In genomic region chr6:99666318-99667171, GRCm38 (mm10) we compare ENCODE assay signal across 8 mouse cellular contexts. TPM values are rescaled to one million over a fixed set of nuclear protein-coding genes. Genes with fewer than 3 reads are reported as not detected.
A peak's percentile ranks its signal among the peaks of the same experiment; 100 is the strongest.
DNase-seq lines count a peak whose midpoint lies in the region; ATAC-seq and TF ChIP-seq lines count a peak whose summit lies in the region.

Gene Eif4e3, minus strand, starts transcription at chr6:99666771.
Gene Gm20696, minus strand, starts transcription at chr6:99666797.

- no peak for DNase-seq in frontal cortex, adult 2 months (ENCODE audit: extremely low spot score in 1 of 2, low spot score in 1 of 2)
- DNase-seq in cerebellum, adult 2 months, result peak; percentile 93 to 95
- DNase-seq in gastrocnemius, adult 18-20 months (ENCODE audit: low spot score), result peak; percentile 63

- WGBS in cerebellum, adult 2 months, result 1% methylated on average over 72 of the region's 75 CpGs
- 1% methylated on average over 59 of the region's 75 CpGs for WGBS in hindbrain, embryonic 13.5 days
- WGBS in limb, embryonic 13.5 days, result under 1% methylated on average over 63 of the region's 75 CpGs
- WGBS in midbrain, embryonic 12.5 days, result under 1% methylated on average over 67 of the region's 75 CpGs
- under 1% methylated on average over 67 of the region's 75 CpGs for WGBS in stomach, embryonic 14.5 days

- H3K4me1 ChIP-seq in cerebellum, adult 2 months (ENCODE audit: control insufficient read depth, insufficient read depth, low read length), result peaks cover 28% of the 10 kb centered on the region
- peaks cover 62% of the 10 kb centered on the region for H3K4me1 ChIP-seq in hindbrain, embryonic 13.5 days (replicated peaks)
- H3K4me1 ChIP-seq in limb, embryonic 13.5 days, result peaks cover 40% of the 10 kb centered on the region
- H3K4me1 ChIP-seq in midbrain, embryonic 12.5 days, result peaks cover 58% of the 10 kb centered on the region
- peaks cover 5% of the 10 kb centered on the region; the same call in 1 of the 2 replicates for H3K4me1 ChIP-seq in stomach, embryonic 14.5 days (ENCODE audit: control insufficient read depth, insufficient read depth, low read length)

- peak; percentile 70; the same call in 1 of the 2 replicates for TF ChIP-seq POLR2A in cerebellum, adult 2 months (IDR thresholded peaks at IDR 0.05; ENCODE audit: borderline replicate concordance, insufficient read depth, low read length)

- no peaks in the 10 kb centered on the region for H3K27me3 ChIP-seq in cerebellum, adult 2 months (ENCODE audit: control insufficient read depth, insufficient read depth, low read length)
- H3K27me3 ChIP-seq in hindbrain, embryonic 13.5 days, result peaks cover 37% of the 10 kb centered on the region
- no peaks in the 10 kb centered on the region for H3K27me3 ChIP-seq in limb, embryonic 13.5 days
- H3K27me3 ChIP-seq in midbrain, embryonic 12.5 days, result peaks cover 27% of the 10 kb centered on the region
- no peaks in the 10 kb centered on the region for H3K27me3 ChIP-seq in stomach, embryonic 14.5 days (ENCODE audit: control insufficient read depth, insufficient read depth, low read length)

- H3K36me3 ChIP-seq in hindbrain, embryonic 13.5 days, result no peaks in the 10 kb centered on the region
- H3K36me3 ChIP-seq in limb, embryonic 13.5 days, result no peaks in the 10 kb centered on the region
- H3K36me3 ChIP-seq in midbrain, embryonic 12.5 days, result no peaks in the 10 kb centered on the region
- H3K36me3 ChIP-seq in stomach, embryonic 14.5 days (ENCODE audit: control insufficient read depth, insufficient read depth, low read length), result no peaks in the 10 kb centered on the region

- H3K27ac ChIP-seq in cerebellum, adult 2 months (ENCODE audit: insufficient read depth, low read length), result peak within 1 kb of the TSS; percentile 94
- H3K27ac ChIP-seq in hindbrain, embryonic 13.5 days, result peak within 1 kb of the TSS; percentile 78
- peak within 1 kb of the TSS; percentile 65 for H3K27ac ChIP-seq in limb, embryonic 13.5 days
- peak within 1 kb of the TSS; percentile 79 for H3K27ac ChIP-seq in midbrain, embryonic 12.5 days (replicated peaks)
- H3K27ac ChIP-seq in stomach, embryonic 14.5 days (ENCODE audit: low read length), result peak within 1 kb of the TSS; percentile 36; the same call in 1 of the 2 replicates

- H3K9ac ChIP-seq in hindbrain, embryonic 13.5 days, result peak within 1 kb of the TSS; percentile 88
- peak within 1 kb of the TSS; percentile 84 for H3K9ac ChIP-seq in limb, embryonic 13.5 days
- peak within 1 kb of the TSS; percentile 82 for H3K9ac ChIP-seq in midbrain, embryonic 12.5 days (replicated peaks)
- H3K9ac ChIP-seq in stomach, embryonic 14.5 days (replicated peaks; ENCODE audit: low read depth, low read length), result peak within 1 kb of the TSS; percentile 54

- peak within 1 kb of the TSS; percentile 92 for H3K4me2 ChIP-seq in hindbrain, embryonic 13.5 days
- peak within 1 kb of the TSS; percentile 92 for H3K4me2 ChIP-seq in limb, embryonic 13.5 days (replicated peaks)
- peak within 1 kb of the TSS; percentile 91 for H3K4me2 ChIP-seq in midbrain, embryonic 12.5 days (replicated peaks)
- H3K4me2 ChIP-seq in stomach, embryonic 14.5 days (replicated peaks; ENCODE audit: low read depth, low read length), result peak within 1 kb of the TSS; percentile 83

- TF ChIP-seq CTCF in cerebellum, adult 2 months (IDR thresholded peaks at IDR 0.05; ENCODE audit: borderline replicate concordance, insufficient read depth, low read depth, low read length), result peak; percentile 3; the same call in 1 of the 2 replicates

- H3K4me3 ChIP-seq in cerebellum, adult 2 months (replicated peaks; ENCODE audit: insufficient read depth, low read depth, low read length), result peak within 1 kb of the TSS; percentile 87
- H3K4me3 ChIP-seq in hindbrain, embryonic 13.5 days, result peak within 1 kb of the TSS; percentile 73
- H3K4me3 ChIP-seq in limb, embryonic 13.5 days, result peak within 1 kb of the TSS; percentile 75
- peak within 1 kb of the TSS; percentile 79 for H3K4me3 ChIP-seq in midbrain, embryonic 12.5 days
- peak within 1 kb of the TSS; percentile 85 for H3K4me3 ChIP-seq in stomach, embryonic 14.5 days (ENCODE audit: low read depth, low read length)

- peak; percentile 3; the same call in 1 of the 2 replicates for ATAC-seq in frontal cortex, adult (ENCODE audit: low TSS enrichment)
- peak; percentile 33; the same call in 1 of the 2 replicates for ATAC-seq in hindbrain, embryonic 13.5 days (ENCODE audit: low FRiP score)
- ATAC-seq in limb, embryonic 13.5 days (ENCODE audit: low FRiP score, low read depth), result peak; percentile 71
- peak; percentile 78 for ATAC-seq in midbrain, embryonic 12.5 days (ENCODE audit: low FRiP score, low read depth)
- ATAC-seq in stomach, embryonic 14.5 days (ENCODE audit: insufficient number of reproducible peaks, insufficient read depth, low FRiP score, low read depth), result peak; percentile 66

- no peaks in the 10 kb centered on the region for H3K9me3 ChIP-seq in hindbrain, embryonic 13.5 days
- no peaks in the 10 kb centered on the region for H3K9me3 ChIP-seq in limb, embryonic 13.5 days
- no peaks in the 10 kb centered on the region for H3K9me3 ChIP-seq in midbrain, embryonic 12.5 days
- no peaks in the 10 kb centered on the region for H3K9me3 ChIP-seq in stomach, embryonic 14.5 days (ENCODE audit: control insufficient read depth, low read depth, low read length)

RNA-seq across cellular contexts. Expression of gene Eif4e3, which starts in this region (rescaled TPM):
- 20.2 and 21.1 TPM in 2 replicates for polyA plus RNA-seq in frontal cortex, adult 2 months (2012; rRNA removed)
- 16.0 and 17.0 TPM in 2 replicates for polyA plus RNA-seq in cerebellum, adult 2 months (2012; rRNA removed)
- 10 to 100 TPM; 27.4 to 28.5 TPM for total RNA-seq in gastrocnemius, adult 18-20 months (2021)
- 7.5 and 7.8 TPM in 2 replicates for polyA plus RNA-seq in hindbrain, embryonic 13.5 days (2015; fragmentation: Nextera tagmentation; extraction: Ambion mirVana)
- 17.3 and 18.5 TPM in 2 replicates for polyA plus RNA-seq in limb, embryonic 13.5 days (2015; fragmentation: Nextera tagmentation; extraction: Ambion mirVana)
- 12.5 and 13.0 TPM in 2 replicates for polyA plus RNA-seq in midbrain, embryonic 12.5 days (2016; fragmentation: Nextera tagmentation; extraction: Ambion mirVana)
- polyA plus RNA-seq in stomach, embryonic 14.5 days (2014; fragmentation: Nextera tagmentation; extraction: Ambion mirVana), result 13.5 and 15.1 TPM in 2 replicates

RNA-seq across cellular contexts. Expression of gene Gm20696, which starts in this region (rescaled TPM):
- polyA plus RNA-seq in frontal cortex, adult 2 months (2012; rRNA removed), result 1.5 and 1.6 TPM in 2 replicates
- 2.5 and 2.8 TPM in 2 replicates for polyA plus RNA-seq in cerebellum, adult 2 months (2012; rRNA removed)
- 1 to 10 TPM; 1.0 to 1.4 TPM for total RNA-seq in gastrocnemius, adult 18-20 months (2021)
- polyA plus RNA-seq in hindbrain, embryonic 13.5 days (2015; fragmentation: Nextera tagmentation; extraction: Ambion mirVana), result 2.7 and 3.2 TPM in 2 replicates
- polyA plus RNA-seq in limb, embryonic 13.5 days (2015; fragmentation: Nextera tagmentation; extraction: Ambion mirVana), result 6.0 and 6.5 TPM in 2 replicates
- 4.5 and 6.9 TPM in 2 replicates for polyA plus RNA-seq in midbrain, embryonic 12.5 days (2016; fragmentation: Nextera tagmentation; extraction: Ambion mirVana)
- 5.6 and 7.0 TPM in 2 replicates for polyA plus RNA-seq in stomach, embryonic 14.5 days (2014; fragmentation: Nextera tagmentation; extraction: Ambion mirVana)

Comparison
In these comparisons a context has a peak if more than half of its experiments do, and no peak if none do; other contexts are left out.
1. ATAC-seq: peak in every context shown above with its lines; median percentile 78 in midbrain, embryonic 12.5 days; 71 in limb, embryonic 13.5 days; 66 in stomach, embryonic 14.5 days; 33 in hindbrain, embryonic 13.5 days; 3 in frontal cortex, adult.
2. DNase-seq: peak in cerebellum, adult 2 months (2 of 2) and gastrocnemius, adult 18-20 months (single experiment); none in frontal cortex, adult 2 months (0 of 2).
3. H3K27ac ChIP-seq: peak in every context shown above with its lines; median percentile 94 in cerebellum, adult 2 months; 79 in midbrain, embryonic 12.5 days; 78 in hindbrain, embryonic 13.5 days; 65 in limb, embryonic 13.5 days; 36 in stomach, embryonic 14.5 days.
4. Peak in every context shown above with its lines, with median percentiles within 50 percentile points of each other: H3K4me3 ChIP-seq, H3K4me2 ChIP-seq and H3K9ac ChIP-seq.